Mouse (Mus musculus): ENCODE measurements around the gene Tmem253. TPM values are rescaled to one million over a fixed set of nuclear protein-coding genes. Genes with fewer than 3 reads are reported as not detected.
"Not testable (repeated sequence)": the region's sequence is repeated elsewhere in the genome, so short reads cannot be mapped to it uniquely, and the experiment has no call there.

Gene Tmem253
- polyA plus RNA-seq, 1 experiment, result 73.8 TPM

- peak; percentile 94 for DNase-seq (ENCODE audit: low read depth, low spot score)
- under 1% methylated on average over 74 of the region's 74 CpGs for WGBS
These were observed 4.3 kb downstream of the Tmem253 start for GRCm38 (mm10) chr14:52019590-52020340.

DNA sequence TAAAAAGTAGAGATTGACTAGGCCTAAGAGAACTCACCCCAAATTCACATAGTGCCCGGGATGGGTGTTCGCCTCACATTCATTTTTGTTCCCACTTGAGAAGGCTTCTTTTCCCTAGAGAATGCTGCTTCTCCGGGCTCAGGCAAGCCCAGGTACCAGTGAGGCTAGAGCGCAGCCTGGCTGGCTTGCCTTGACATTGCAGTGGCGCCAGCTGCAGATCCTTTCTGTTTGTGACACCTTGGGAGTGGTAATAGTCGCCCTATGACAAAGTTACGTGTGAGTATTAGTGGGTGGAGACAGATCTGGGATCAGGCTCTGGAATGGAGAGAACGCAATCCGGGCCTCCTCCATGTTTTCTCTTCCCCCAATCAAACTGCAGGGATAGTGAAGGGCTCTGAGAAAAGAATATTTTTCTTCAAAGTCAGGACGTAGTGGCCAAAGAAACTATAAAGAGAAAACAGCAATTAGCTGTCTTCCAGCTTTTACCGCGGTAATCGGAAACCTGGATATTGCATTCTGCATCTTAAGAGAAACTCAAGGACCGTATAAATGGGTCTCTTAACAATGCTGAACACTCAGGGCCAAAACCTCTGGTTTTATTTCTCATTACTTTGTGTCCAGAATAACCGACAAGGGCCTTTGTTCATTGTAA lies 5.2 kb downstream of the Tmem253 start, which contains the start of gene Zfp219:
Gene Zfp219 (minus strand): TSS at position 248 of the 652 bp plus-strand sequence.
- WGBS, result 5% methylated on average over 15 of the region's 15 CpGs
- no peak for DNase-seq (ENCODE audit: low read depth, low spot score)

GRCm38 (mm10) chr14:52021138-52021529 lies 5.7 kb downstream of the Tmem253 start:
- no peak for DNase-seq (ENCODE audit: low read depth, low spot score)
- WGBS, result 64% methylated on average over 4 of the region's 4 CpGs

DNA sequence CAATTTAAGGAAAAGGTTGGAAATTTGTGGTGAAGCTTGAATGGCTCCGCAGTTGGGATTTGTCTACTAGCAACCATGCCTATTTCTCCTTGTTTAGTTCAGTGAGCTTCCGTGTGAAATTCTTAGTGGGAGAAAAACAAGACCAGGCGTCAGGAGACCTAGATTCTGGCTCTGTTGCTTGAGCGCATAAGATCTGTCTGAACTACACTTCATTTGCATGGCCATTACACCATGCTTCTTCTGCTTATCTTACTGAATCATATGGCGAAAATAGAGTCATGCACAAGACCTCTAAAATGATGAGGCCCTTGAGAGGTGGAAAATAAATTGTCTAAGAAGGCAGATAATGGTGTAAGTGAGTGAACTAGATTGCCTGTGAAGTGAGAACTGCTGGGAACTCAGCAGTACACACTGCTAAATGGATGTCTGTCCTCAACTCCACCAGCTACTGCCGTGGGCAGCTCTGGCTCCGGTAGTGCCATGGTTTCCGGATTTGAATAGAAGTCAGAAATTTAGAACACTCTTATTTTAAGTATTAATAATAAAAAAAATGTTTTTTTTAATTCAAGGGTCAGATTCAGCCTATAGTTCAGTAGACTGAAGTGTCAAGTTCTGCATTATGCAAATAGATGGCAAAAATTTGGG lies 6.2 kb downstream of the Tmem253 start:
- WGBS, result 93% methylated on average over 8 of the region's 8 CpGs
- DNase-seq (ENCODE audit: low read depth, low spot score), result no peak

DNA sequence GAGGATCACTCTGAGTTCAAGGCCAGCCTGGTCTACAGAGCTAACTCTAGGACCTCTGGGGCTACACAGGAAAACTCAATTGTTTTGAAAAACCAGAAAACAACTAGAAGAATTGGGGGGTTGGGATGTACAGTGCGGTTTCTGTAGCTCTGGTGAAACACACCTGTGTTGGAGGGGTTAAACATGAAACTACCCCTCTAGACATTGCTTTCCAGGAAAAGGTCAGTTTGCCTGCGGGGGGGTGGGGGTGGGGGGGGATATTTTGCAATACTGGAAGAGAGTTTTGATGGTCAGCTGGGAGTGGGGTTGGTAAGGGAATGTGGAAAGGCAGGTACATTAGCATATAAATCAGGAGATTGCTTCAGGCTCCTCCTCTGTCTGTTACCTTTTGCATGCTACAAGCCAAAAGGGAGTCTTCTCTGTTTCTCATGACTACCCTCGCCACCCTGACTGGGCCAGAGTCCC lies 6.8 kb downstream of the Tmem253 start:
- 55% methylated on average over 3 of the region's 3 CpGs for WGBS
- no peak for DNase-seq (ENCODE audit: low read depth, low spot score)

DNA sequence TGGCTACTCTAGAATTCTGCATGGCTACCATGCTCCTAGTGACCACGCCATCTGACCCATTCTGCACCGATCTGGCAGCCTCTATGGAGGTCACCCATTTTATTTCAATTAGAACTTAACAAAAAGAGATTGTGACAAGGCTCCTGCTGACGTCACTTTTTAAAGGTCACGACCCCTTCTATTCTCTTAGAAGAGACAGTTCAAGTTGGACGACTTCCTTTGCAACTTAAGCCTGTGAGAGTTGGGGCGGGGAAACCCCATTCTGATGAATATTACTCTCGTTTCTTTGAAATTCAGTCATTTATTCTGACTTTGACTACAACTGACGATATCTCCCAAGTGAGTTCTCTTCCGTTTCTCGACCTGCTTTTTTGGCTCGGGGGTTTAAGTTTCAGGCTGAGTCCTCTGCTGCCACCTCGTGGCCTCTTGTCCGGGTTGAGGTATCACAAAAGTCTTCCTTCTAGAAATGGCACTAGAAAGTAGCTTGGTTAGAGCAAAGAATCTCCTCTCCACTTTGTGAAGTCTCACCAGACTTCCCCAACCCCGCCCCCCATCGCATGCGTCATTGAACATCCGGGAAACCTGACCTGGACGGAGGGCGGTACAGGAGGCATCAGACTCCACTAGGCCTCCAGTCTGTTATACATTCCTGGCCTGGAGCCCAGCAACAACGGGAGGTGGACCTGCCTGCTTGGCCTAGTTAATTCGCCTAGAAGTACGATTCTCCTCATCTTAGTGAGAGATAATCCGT lies 7.4 kb downstream of the Tmem253 start:
- 4% methylated on average over 23 of the region's 23 CpGs for WGBS
- peak; percentile 87 for DNase-seq (ENCODE audit: low read depth, low spot score)

- WGBS, result 74% methylated on average over 2 of the region's 2 CpGs
- no peak for DNase-seq (ENCODE audit: low read depth, low spot score)
These were observed 8.7 kb downstream of the Tmem253 start for GRCm38 (mm10) chr14:52024133-52024532.

- DNase-seq (ENCODE audit: low read depth, low spot score), result no peak
- 82% methylated on average over 4 of the region's 4 CpGs for WGBS
These were observed 10.9 kb downstream of the Tmem253 start for GRCm38 (mm10) chr14:52026342-52026741.

DNA sequence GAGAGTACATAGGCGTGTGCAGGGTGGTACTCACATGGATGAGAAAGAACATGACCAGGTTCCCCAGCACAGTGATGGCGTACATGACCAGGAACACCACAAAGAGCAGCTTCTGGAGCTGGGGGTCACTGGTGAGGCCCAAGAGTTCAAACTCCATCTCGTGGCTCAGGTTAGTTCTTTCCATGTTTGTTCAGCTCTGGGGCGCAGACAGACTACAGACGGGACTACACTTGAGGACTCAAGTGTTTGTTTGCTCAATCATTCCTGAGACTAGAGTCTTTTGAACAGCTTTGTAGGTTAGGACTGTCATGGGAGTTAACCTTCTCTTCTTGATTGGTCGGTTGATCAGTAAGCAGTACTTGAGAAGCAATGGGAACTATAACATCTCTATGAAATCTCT lies 20.5 kb downstream of the Tmem253 start:
- WGBS, result 76% methylated on average over 6 of the region's 6 CpGs
- DNase-seq (ENCODE audit: low read depth, low spot score), result no peak

- DNase-seq (ENCODE audit: low read depth, low spot score), result no peak
- 34% methylated on average over 5 of the region's 5 CpGs for WGBS
These were observed 23.9 kb downstream of the Tmem253 start for GRCm38 (mm10) chr14:52039332-52039731.

- WGBS, result 56% methylated on average over 3 of the region's 3 CpGs
- not testable (repeated sequence) for DNase-seq (ENCODE audit: low read depth, low spot score)
These were observed 26.9 kb downstream of the Tmem253 start, which contains the start of gene Olfr221 for GRCm38 (mm10) chr14:52042359-52042758. Gene Olfr221, minus strand, starts transcription at chr14:52042459.

DNA sequence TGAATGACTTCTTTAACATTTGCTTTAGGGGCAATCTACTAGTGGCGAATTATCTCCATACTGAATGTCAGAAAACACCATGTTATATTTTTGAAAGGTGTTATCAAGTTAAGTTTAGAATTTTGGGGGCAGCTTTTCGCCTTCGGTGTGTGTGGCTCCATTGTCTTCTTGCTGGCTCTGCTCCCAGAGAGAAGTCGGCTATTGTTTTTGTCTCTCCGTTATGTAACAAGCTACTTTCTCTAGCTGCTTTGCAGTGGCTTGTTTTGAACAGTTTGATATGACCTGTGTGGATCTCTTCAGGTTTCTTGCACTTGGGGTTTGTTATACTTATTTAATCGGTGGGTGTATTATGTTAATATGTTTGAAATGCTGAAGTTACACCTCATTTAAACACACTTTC lies 28.0 kb downstream of the Tmem253 start:
- no peak for DNase-seq (ENCODE audit: low read depth, low spot score)
- WGBS, result 62% methylated on average over 6 of the region's 6 CpGs

GRCm38 (mm10) chr14:52044901-52045678 lies 29.6 kb downstream of the Tmem253 start:
- no peak for DNase-seq (ENCODE audit: low read depth, low spot score)
- 4% methylated on average over 8 of the region's 8 CpGs for WGBS

DNA sequence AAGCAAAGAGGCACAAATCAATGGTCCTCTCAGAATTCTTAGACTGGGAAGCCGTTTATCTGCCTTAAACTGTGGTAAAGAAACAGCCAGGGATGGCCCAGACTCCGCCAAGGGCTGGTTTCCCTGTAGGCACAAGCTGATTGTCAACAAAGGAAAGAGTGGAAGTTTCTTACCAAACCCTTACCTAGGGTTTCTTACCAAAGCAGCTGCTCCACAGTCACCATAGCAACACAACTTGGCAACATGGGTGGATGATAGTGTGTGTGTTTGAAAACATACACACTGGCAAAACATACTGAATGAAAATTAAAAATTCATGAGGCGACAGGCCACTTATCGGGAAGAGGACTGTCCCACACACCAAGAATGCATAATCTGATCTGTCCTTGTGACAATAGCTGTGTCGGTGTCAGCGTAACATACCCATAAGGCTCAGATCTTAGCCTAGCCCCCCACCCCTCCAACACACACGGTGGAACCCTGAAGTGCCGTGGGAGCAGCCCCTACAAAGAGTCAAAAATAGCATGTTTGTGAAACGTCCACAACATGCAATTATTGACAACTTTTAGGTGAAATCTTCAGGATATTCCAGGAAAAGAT lies 30.6 kb downstream of the Tmem253 start:
- WGBS, result 82% methylated on average over 9 of the region's 9 CpGs

GRCm38 (mm10) chr14:52052720-52053119 lies 37.3 kb downstream of the Tmem253 start:
- 70% methylated on average over 3 of the region's 3 CpGs for WGBS
- not testable (repeated sequence) for DNase-seq (ENCODE audit: low read depth, low spot score)

More for the DNA sequence above, 30.6 kb downstream of the Tmem253 start:
- DNase-seq (ENCODE audit: low read depth, low spot score), result no peak

GRCm38 (mm10) chr14:52059982-52060381 lies 44.5 kb downstream of the Tmem253 start:
- no peak for DNase-seq (ENCODE audit: low read depth, low spot score)
- WGBS, result 57% methylated on average over 4 of the region's 4 CpGs

- WGBS, result 89% methylated on average over 1 of the region's 1 CpGs
- no peak for DNase-seq (ENCODE audit: low read depth, low spot score)
These were observed 45.3 kb downstream of the Tmem253 start for GRCm38 (mm10) chr14:52060800-52061199.

- DNase-seq (ENCODE audit: low read depth, low spot score), result no peak
- WGBS, result 81% methylated on average over 8 of the region's 8 CpGs
These were observed 46.3 kb downstream of the Tmem253 start for GRCm38 (mm10) chr14:52061798-52062197.

DNA sequence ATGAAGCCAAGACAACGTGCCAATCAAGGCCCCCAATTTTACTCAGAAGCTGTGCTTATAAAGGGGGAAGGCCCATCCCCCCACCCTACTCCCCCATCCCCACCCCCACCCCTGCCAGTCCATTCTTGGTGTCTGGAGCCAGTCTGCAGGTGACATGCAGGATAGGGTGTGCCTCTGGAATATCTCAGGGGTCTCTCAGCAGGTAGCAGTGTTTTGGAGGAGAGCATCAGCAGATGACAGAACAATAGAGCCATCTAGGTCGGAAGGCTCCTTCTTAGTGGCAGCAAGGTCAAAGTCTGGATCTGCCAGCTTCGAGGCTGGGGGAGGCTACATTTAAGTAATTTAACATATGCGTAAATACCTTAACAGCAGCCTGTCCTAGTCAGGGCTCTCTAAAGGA lies 50.7 kb downstream of the Tmem253 start:
- 47% methylated on average over 4 of the region's 4 CpGs for WGBS
- no peak for DNase-seq (ENCODE audit: low read depth, low spot score)

Measured in large intestine, adult 2 months (tissue).